Mouse (Mus musculus) spleen, postnatal 10 days (tissue): Measurements from ENCODE around the gene Ctrb1.

Experiments
- DNase-seq, 2 experiments: peaks; one replicate each; pipeline ENCODE4 v3.0.0; 2021 to 2022; ENCODE audit warnings: low spot score in 2 of 2

Ctrb1 gene

GRCm38 (mm10) chr8:111681153-111681552 is 9.7 kb downstream of the Ctrb1 start:
- DNase-seq, result no peak

GRCm38 (mm10) chr8:111680423-111681028 is 10.3 kb downstream of the Ctrb1 start:
- DNase-seq, result no peak

GRCm38 (mm10) chr8:111678848-111679247 is 12.0 kb downstream of the Ctrb1 start:
- no peak for DNase-seq

GRCm38 (mm10) chr8:111678111-111678510 is 12.7 kb downstream of the Ctrb1 start:
- DNase-seq, result peak; percentile 34 to 60

GRCm38 (mm10) chr8:111676237-111676636 is 14.6 kb downstream of the Ctrb1 start:
- DNase-seq, result peak; percentile 17 to 49

GRCm38 (mm10) chr8:111666751-111667150 is 24.1 kb downstream of the Ctrb1 start:
- DNase-seq, result no peak

GRCm38 (mm10) chr8:111662473-111662872 is 28.3 kb downstream of the Ctrb1 start:
- peak; percentile 58 to 81 for DNase-seq

- no peak for DNase-seq
Measured at GRCm38 (mm10) chr8:111658819-111659423, 31.9 kb downstream of the Ctrb1 start.

- no peak for DNase-seq
Measured at GRCm38 (mm10) chr8:111657312-111657854, 33.4 kb downstream of the Ctrb1 start.

- DNase-seq, result no peak
Measured at GRCm38 (mm10) chr8:111653524-111653923, 37.3 kb downstream of the Ctrb1 start.

GRCm38 (mm10) chr8:111650651-111651050 is 40.2 kb downstream of the Ctrb1 start:
- no peak for DNase-seq

GRCm38 (mm10) chr8:111648834-111649233 is 42.0 kb downstream of the Ctrb1 start:
- no peak for DNase-seq

- no peak for DNase-seq
Measured at GRCm38 (mm10) chr8:111645715-111646114, 45.1 kb downstream of the Ctrb1 start.

- peak in 1 of 2 experiments; percentile 63 for DNase-seq
Measured at GRCm38 (mm10) chr8:111644286-111645051, 46.3 kb downstream of the Ctrb1 start.

GRCm38 (mm10) chr8:111643264-111644141 is 47.3 kb downstream of the Ctrb1 start, which contains the start of gene Zfp1:
TSS of gene Zfp1 (plus strand) at chr8:111643401.
- DNase-seq, result peak; percentile 78 to 89

- DNase-seq, result no peak
Measured at GRCm38 (mm10) chr8:111642939-111643263, 47.9 kb downstream of the Ctrb1 start.

- DNase-seq, result no peak
Measured at GRCm38 (mm10) chr8:111642496-111642895, 48.3 kb downstream of the Ctrb1 start.

- DNase-seq, result no peak
Measured at GRCm38 (mm10) chr8:111641064-111641463, 49.7 kb downstream of the Ctrb1 start.

GRCm38 (mm10) chr8:111638086-111638485 is 52.7 kb downstream of the Ctrb1 start:
- no peak for DNase-seq
